Mouse (Mus musculus) ES-Bruce4 (cell line): Measurements from ENCODE around the gene Snx25. TPM values are rescaled to one million over a fixed set of nuclear protein-coding genes. Genes with fewer than 3 reads are reported as not detected.

ENCODE experiments used
- H3K27ac ChIP-seq: 2 replicates; pipeline ENCODE4 v1.5.1; 2012; ENCODE audit warnings: low read length, inconsistent platforms; ENCODE audit not compliant: insufficient read depth
- H3K27me3 ChIP-seq: 2 replicates; pipeline ENCODE4 v1.6.1; 2012; ENCODE audit warnings: mild to moderate bottlenecking, low read length, inconsistent platforms; ENCODE audit not compliant: control insufficient read depth, poor library complexity, insufficient read depth, severe bottlenecking
- H3K36me3 ChIP-seq: 2 replicates; pipeline ENCODE4 v1.6.1; 2012; ENCODE audit warnings: inconsistent platforms, mild to moderate bottlenecking, low read length, moderate library complexity; ENCODE audit not compliant: control insufficient read depth, poor library complexity, insufficient read depth, severe bottlenecking
- H3K4me1 ChIP-seq: one replicate; pipeline ENCODE4 v1.8.1; 2011; ENCODE audit warnings: low read length; ENCODE audit not compliant: control insufficient read depth, insufficient read depth
- H3K4me3 ChIP-seq: 2 replicates; pipeline ENCODE4 v1.5.1; 2011; ENCODE audit warnings: low read depth, mild to moderate bottlenecking, low read length
- H3K9ac ChIP-seq: 2 replicates; pipeline ENCODE4 v1.6.1; 2012; ENCODE audit warnings: low read depth, mild to moderate bottlenecking, inconsistent platforms; ENCODE audit not compliant: poor library complexity, severe bottlenecking
- H3K9me3 ChIP-seq: replicated peaks from 2 replicates; pipeline ENCODE4 v1.6.1; 2012; ENCODE audit warnings: mild to moderate bottlenecking, low read length, inconsistent platforms; ENCODE audit not compliant: control insufficient read depth, poor library complexity, insufficient read depth, severe bottlenecking
- CTCF ChIP-seq: IDR thresholded peaks from one replicate; pipeline ENCODE4 v1.8.1; 2011; ENCODE audit warnings: low read depth, low read length
- EP300 ChIP-seq: IDR thresholded peaks from 2 replicates; pipeline ENCODE4 v1.6.1; 2011; ENCODE audit warnings: low read depth, low read length; ENCODE audit not compliant: insufficient read depth
- POLR2A ChIP-seq: IDR thresholded peaks from one replicate; pipeline ENCODE4 v1.8.1; 2011; ENCODE audit warnings: low read length; ENCODE audit not compliant: insufficient read depth
- polyA plus RNA-seq: library from polyadenylated mRNA; stranded (reverse); fragments of >200 nt; gene quantifications from 2 replicates; pipeline ENCODE4 v1.2.4, GENCODE M21; 2011; ENCODE audit warnings: low read depth; ENCODE audit not compliant: missing spikeins, insufficient read depth, insufficient read length

Snx25 gene
- polyA plus RNA-seq, 1 experiment, result 8.6 TPM

- H3K4me3 ChIP-seq, result no peak overlapping the region
- H3K9ac ChIP-seq, result no peak overlapping the region
- H3K36me3 ChIP-seq, result peaks cover 4% of the 10 kb centered on the region; the same call in 1 of the 2 replicates
- H3K4me1 ChIP-seq, result no peaks in the 10 kb centered on the region
- H3K27ac ChIP-seq, result no peak overlapping the region
- no peaks in the 10 kb centered on the region for H3K9me3 ChIP-seq
- no peaks in the 10 kb centered on the region for H3K27me3 ChIP-seq
- TF ChIP-seq EP300 (no peak), CTCF (no peak), POLR2A (no peak)
These were observed 21.7 kb upstream of the Snx25 start for GRCm38 (mm10) chr8:46173651-46174050.

- H3K4me1 ChIP-seq, result peaks cover 3% of the 10 kb centered on the region
- H3K9ac ChIP-seq, result peak overlapping the region; percentile 98
- peaks cover 4% of the 10 kb centered on the region; the same call in 1 of the 2 replicates for H3K9me3 ChIP-seq
- H3K27ac ChIP-seq, result no peak overlapping the region
- no peaks in the 10 kb centered on the region for H3K27me3 ChIP-seq
- TF ChIP-seq EP300 (no peak), POLR2A (no peak), CTCF (no peak)
- H3K36me3 ChIP-seq, result no peaks in the 10 kb centered on the region
- H3K4me3 ChIP-seq, result peak overlapping the region; percentile 93
These were observed 11.9 kb upstream of the Snx25 start for GRCm38 (mm10) chr8:46163870-46164190.

- Histone ChIP-seq H3K4me3 (peak overlapping the region; percentile 93), H3K27me3 (no peaks in the 10 kb centered on the region), H3K4me1 (peaks cover 3% of the 10 kb centered on the region), H3K36me3 (no peaks in the 10 kb centered on the region), H3K27ac (0 out of 2 replicates have a peak overlapping the region, but pooled peaks have one; percentile 8), H3K9ac (peak overlapping the region; percentile 98), H3K9me3 (peaks cover 6% of the 10 kb centered on the region; the same call in 1 of the 2 replicates)
- TF ChIP-seq EP300, result no peak
- TF ChIP-seq POLR2A, result peak; percentile 59
These were observed 11.3 kb upstream of the Snx25 start for GRCm38 (mm10) chr8:46162953-46163869.

GRCm38 (mm10) chr8:46153042-46153441, 1.1 kb upstream of the Snx25 start:
- Histone ChIP-seq H3K9ac (peak overlapping the region; percentile 93; the same call in 1 of the 2 replicates), H3K36me3 (no peaks in the 10 kb centered on the region), H3K27me3 (peaks cover 11% of the 10 kb centered on the region), H3K4me3 (no peak overlapping the region), H3K9me3 (peaks cover 1% of the 10 kb centered on the region; the same call in 1 of the 2 replicates), H3K4me1 (no peaks in the 10 kb centered on the region), H3K27ac (no peak overlapping the region)
- no peak for TF ChIP-seq POLR2A
- no peak for TF ChIP-seq CTCF
- TF ChIP-seq EP300, result no peak

- H3K27ac ChIP-seq, result no peak within 1 kb of the TSS
- peaks cover 11% of the 10 kb centered on the region for H3K27me3 ChIP-seq
- peak within 1 kb of the TSS; percentile 99 for H3K4me3 ChIP-seq
- H3K9ac ChIP-seq, result peak within 1 kb of the TSS; percentile 93
- TF ChIP-seq CTCF (no peak), EP300 (no peak), POLR2A (no peak)
- H3K36me3 ChIP-seq, result no peaks in the 10 kb centered on the region
- H3K9me3 ChIP-seq, result no peaks in the 10 kb centered on the region
- H3K4me1 ChIP-seq, result no peaks in the 10 kb centered on the region
These were observed 527 bp downstream of the Snx25 start, which contains the start of gene Cfap97 for GRCm38 (mm10) chr8:46151202-46152062. Cfap97 (plus strand) TSS chr8:46151771.
